Mouse (Mus musculus) forebrain, postnatal 0 days (tissue): ENCODE data around the gene Pde4d. TPM values are rescaled to one million over a fixed set of nuclear protein-coding genes. Genes with fewer than 3 reads are reported as not detected.

Experiments
- ATAC-seq: fragments of 200-750 bp; cut with Nextera tagmentation; 2 replicates; pipeline ENCODE4 v1.8.0; 2017; ENCODE audit warnings: mild to moderate bottlenecking, moderate library complexity
- DNase-seq: peaks from one replicate; pipeline ENCODE4 v3.0.0-alpha.2; 2015
- H3K27ac ChIP-seq: fragments of 300-500 bp; sonication (generic); 2 replicates; pipeline ENCODE4 v1.5.1; 2014; ENCODE audit warnings: low read depth, mild to moderate bottlenecking, antibody characterized with exemption, low read length, moderate library complexity, mixed read lengths
- H3K27me3 ChIP-seq: fragments of 300-500 bp; sonication (generic); 2 replicates; pipeline ENCODE4 v1.6.1; 2014; ENCODE audit warnings: mild to moderate bottlenecking, low read length, mixed read lengths; ENCODE audit not compliant: insufficient read depth
- H3K36me3 ChIP-seq: fragments of 300-500 bp; sonication (generic); 2 replicates; pipeline ENCODE4 v1.6.1; 2014; ENCODE audit warnings: mild to moderate bottlenecking, moderate library complexity; ENCODE audit not compliant: insufficient read depth
- H3K4me1 ChIP-seq: fragments of 300-500 bp; sonication (generic); 2 replicates; pipeline ENCODE4 v1.6.1; 2014; ENCODE audit warnings: antibody characterized with exemption; ENCODE audit not compliant: insufficient read depth
- H3K4me2 ChIP-seq: fragments of 300-500 bp; sonication (generic); 2 replicates; pipeline ENCODE4 v1.6.1; 2014; ENCODE audit warnings: low read depth, mild to moderate bottlenecking, moderate library complexity
- H3K4me3 ChIP-seq: fragments of 300-500 bp; sonication (generic); 2 replicates; pipeline ENCODE4 v1.5.1; 2014; ENCODE audit warnings: low read depth, low read length, mixed read lengths
- H3K9ac ChIP-seq: fragments of 300-500 bp; sonication (generic); 2 replicates; pipeline ENCODE4 v1.6.1; 2014; ENCODE audit warnings: mild to moderate bottlenecking
- H3K9me3 ChIP-seq: fragments of 300-500 bp; sonication (generic); 2 replicates; pipeline ENCODE4 v1.6.1; 2016; ENCODE audit warnings: low read length
- CTCF ChIP-seq: sonication (generic); IDR thresholded peaks from 2 replicates; pipeline ENCODE4 v1.5.1; 2016; ENCODE audit warnings: antibody characterized with exemption, control low read depth, low read depth
- WGBS: fragments of 180-500 bp; shearing (Covaris S2); extraction: QIAGEN DNeasy Blood & Tissue Kit; methylation state at CpG from one replicate; pipeline ENCODE4 v1.1.7; 2014; 5-methylcytosine and 5-hydroxymethylcytosine counted together
- polyA plus RNA-seq: library from polyadenylated mRNA; unstranded; fragments of >200 nt; fragmentation: Nextera tagmentation; extraction: Ambion mirVana; gene quantifications from 2 replicates; pipeline ENCODE4 v1.2.1, GENCODE M21; 2015
- total RNA-seq: library from RNA; depleted of rRNA; stranded (reverse); fragments of >200 nt; gene quantifications from 2 replicates; pipeline ENCODE4 v1.2.3, GENCODE M21; 2014

Pde4d gene
- total and polyA plus RNA-seq, 2 experiments from 2014 or later, result 13.2 to 78.8 TPM

DNA sequence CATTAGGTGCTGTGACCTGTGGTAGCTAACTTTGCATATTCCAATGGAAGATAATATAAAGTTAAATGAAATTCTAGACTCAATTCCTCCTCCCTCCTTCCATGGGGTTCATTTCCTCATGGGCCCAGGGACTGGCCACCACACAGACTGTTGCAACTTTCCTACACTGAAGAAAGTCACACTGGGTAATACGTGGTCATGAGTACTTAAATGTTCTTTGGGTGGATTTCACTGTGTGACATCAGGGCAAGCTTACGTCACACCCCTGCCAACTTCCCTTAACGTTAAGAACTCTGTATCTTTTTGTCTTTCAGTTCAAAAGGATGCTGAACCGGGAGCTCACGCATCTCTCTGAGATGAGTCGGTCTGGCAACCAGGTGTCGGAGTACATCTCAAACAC, 1483.8 kb downstream of the Pde4d start:
- TF ChIP-seq CTCF, result no peak
- ATAC-seq (no peak), DNase-seq (no peak)
- peaks cover 26% of the 10 kb centered on the region for H3K36me3 ChIP-seq
- no peak overlapping the region for H3K4me3 ChIP-seq
- no peak overlapping the region for H3K27ac ChIP-seq
- H3K4me1 ChIP-seq, result peaks cover 9% of the 10 kb centered on the region; the same call in 1 of the 2 replicates
- 90% methylated on average over 7 of the region's 7 CpGs for WGBS
- no peak overlapping the region for H3K4me2 ChIP-seq
- no peaks in the 10 kb centered on the region for H3K27me3 ChIP-seq
- no peak overlapping the region for H3K9ac ChIP-seq
- H3K9me3 ChIP-seq, result no peaks in the 10 kb centered on the region

DNA sequence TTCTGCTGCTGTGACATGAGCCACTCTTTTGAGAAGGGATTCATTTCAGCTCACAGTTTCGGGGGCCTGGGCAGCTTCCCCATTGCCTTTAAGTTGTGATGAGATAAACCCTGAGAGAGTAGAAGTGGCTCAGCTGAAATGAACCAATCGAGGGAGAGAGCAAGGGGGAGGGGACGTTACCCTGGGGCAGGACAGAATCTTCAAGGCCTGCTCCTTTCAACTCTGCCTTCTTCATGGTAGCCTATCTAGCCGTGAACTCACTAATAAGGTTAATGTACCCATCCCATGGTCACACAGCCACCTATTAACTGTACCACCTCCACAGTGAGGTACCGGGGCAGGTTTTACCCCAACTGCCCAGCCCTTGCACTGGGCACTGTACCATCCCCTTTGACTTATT, 1487.1 kb downstream of the Pde4d start:
- 91% methylated on average over 5 of the region's 5 CpGs for WGBS
- H3K27ac ChIP-seq, result no peak overlapping the region
- no peaks in the 10 kb centered on the region for H3K27me3 ChIP-seq
- H3K9ac ChIP-seq, result no peak overlapping the region
- no peak for DNase-seq
- no peak for TF ChIP-seq CTCF
- H3K36me3 ChIP-seq, result peaks cover 57% of the 10 kb centered on the region
- H3K4me2 ChIP-seq, result no peak overlapping the region
- no peak for ATAC-seq
- no peak overlapping the region for H3K4me3 ChIP-seq
- no peaks in the 10 kb centered on the region for H3K9me3 ChIP-seq
- H3K4me1 ChIP-seq, result no peaks in the 10 kb centered on the region

DNA sequence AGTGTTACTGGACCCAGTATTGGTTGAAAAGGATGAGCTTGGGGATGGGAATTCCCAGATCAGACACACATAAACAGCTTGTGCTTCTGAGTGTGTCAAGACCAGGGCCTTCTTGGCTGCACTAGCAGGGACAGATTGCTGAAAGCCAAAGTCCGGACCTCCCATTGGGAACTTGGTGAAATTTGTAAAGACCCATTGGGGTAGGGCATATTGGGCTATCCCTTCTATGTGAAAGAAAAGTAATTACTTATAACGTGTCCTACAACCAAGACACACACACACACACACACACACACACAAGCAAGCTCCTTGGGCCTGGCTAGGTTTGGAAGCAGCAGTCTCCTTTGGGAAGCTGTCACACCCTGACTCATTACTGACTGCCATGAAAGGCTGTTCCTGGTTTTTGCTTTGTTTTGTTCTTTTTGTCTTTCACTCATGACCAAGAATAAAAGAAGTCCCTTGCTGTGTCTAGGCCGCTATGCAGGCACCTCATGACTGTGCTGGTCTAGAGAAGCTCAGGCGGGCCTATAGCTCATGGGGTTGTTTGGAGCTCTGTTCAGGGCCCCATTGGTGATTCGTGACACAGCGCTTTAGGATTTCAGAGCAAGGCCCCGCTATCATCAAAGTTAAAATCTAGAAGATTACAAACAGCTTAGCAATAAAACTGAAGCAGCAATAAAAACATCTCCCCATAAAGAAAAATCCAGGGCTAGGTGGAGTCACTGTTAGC, 1495.2 kb downstream of the Pde4d start:
- TF ChIP-seq CTCF, result no peak
- ATAC-seq (no peak), DNase-seq (no peak)
- WGBS, result 83% methylated on average over 7 of the region's 7 CpGs
- Histone ChIP-seq H3K9ac (no peak overlapping the region), H3K27me3 (no peaks in the 10 kb centered on the region), H3K36me3 (peaks cover 49% of the 10 kb centered on the region), H3K4me3 (no peak overlapping the region), H3K9me3 (no peaks in the 10 kb centered on the region), H3K4me2 (no peak overlapping the region), H3K4me1 (no peaks in the 10 kb centered on the region), H3K27ac (no peak overlapping the region)

DNA sequence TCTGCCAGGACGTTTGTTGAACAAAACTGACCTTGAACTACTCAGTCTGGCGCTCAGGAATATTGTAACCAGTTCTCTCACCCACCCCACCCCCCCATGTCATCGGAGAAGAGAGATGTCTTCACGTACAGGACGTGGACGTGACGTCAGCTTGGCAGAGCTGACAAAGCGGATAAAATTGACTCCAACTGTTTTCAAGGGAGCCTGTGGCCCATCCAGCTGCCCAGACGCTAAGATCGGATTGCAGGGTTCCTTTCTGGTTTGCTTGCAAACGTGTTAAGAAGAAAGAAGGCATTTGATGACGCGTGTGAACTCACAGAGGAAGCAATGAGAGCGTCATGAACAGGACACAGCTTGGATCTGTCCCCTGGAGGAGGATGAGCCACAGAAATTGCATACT, 1501.7 kb downstream of the Pde4d start:
- no peaks in the 10 kb centered on the region for H3K4me1 ChIP-seq
- TF ChIP-seq CTCF, result no peak
- no peak overlapping the region for H3K4me3 ChIP-seq
- H3K4me2 ChIP-seq, result no peak overlapping the region
- DNase-seq (no peak), ATAC-seq (no peak)
- no peak overlapping the region for H3K27ac ChIP-seq
- H3K9ac ChIP-seq, result no peak overlapping the region
- H3K27me3 ChIP-seq, result no peaks in the 10 kb centered on the region
- 81% methylated on average over 14 of the region's 14 CpGs for WGBS
- peaks cover 60% of the 10 kb centered on the region for H3K36me3 ChIP-seq
- H3K9me3 ChIP-seq, result no peaks in the 10 kb centered on the region

DNA sequence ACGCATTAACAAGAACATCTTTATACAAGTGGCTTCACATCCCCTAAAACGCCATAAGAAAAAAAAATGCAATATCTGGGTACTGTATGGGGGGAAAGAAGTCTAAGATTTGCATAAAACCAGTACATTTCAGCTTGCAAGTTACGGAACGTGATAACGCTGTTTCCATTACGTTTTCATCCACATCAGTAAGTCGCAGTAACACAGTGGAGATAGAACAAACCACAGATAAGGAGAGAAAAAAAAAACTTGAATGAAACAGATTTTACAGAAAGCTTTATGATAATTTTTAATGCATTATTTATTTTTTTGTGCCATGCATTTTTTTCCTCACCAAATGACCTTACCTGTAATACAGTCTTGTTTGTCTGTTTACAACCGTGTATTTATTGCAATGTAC, 1504.4 kb downstream of the Pde4d start:
- DNase-seq (no peak), ATAC-seq (no peak)
- no peaks in the 10 kb centered on the region for H3K4me1 ChIP-seq
- H3K9ac ChIP-seq, result no peak overlapping the region
- H3K9me3 ChIP-seq, result no peaks in the 10 kb centered on the region
- no peaks in the 10 kb centered on the region for H3K27me3 ChIP-seq
- TF ChIP-seq CTCF, result no peak
- no peak overlapping the region for H3K4me3 ChIP-seq
- H3K36me3 ChIP-seq, result peaks cover 42% of the 10 kb centered on the region
- H3K4me2 ChIP-seq, result no peak overlapping the region
- H3K27ac ChIP-seq, result no peak overlapping the region
- 91% methylated on average over 8 of the region's 8 CpGs for WGBS

DNA sequence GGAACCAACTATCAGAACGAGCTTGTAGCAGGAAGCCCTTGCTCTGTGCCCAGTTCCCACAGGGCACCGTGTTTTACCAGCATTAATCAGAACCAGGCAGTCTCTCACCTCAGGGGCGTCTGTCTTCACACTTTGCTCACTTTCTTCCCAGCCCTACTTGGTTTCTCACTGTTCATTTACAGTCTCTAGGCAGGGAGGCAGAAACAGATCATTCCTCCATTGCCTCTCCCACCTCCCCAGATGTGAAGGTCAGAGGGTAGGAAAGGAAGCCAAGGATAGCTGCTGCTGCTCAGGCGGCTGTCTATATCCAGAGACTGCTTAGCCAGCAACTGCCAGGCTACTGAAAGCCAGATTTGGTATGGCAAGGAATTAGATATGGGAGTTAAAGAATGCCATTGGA, 1508.2 kb downstream of the Pde4d start:
- H3K27me3 ChIP-seq, result no peaks in the 10 kb centered on the region
- TF ChIP-seq CTCF, result no peak
- no peak for DNase-seq
- no peak overlapping the region for H3K27ac ChIP-seq
- H3K4me2 ChIP-seq, result no peak overlapping the region
- ATAC-seq, result no peak
- H3K4me1 ChIP-seq, result no peaks in the 10 kb centered on the region
- WGBS, result 61% methylated on average over 4 of the region's 4 CpGs
- no peaks in the 10 kb centered on the region for H3K9me3 ChIP-seq
- no peak overlapping the region for H3K9ac ChIP-seq
- peaks cover 8% of the 10 kb centered on the region for H3K36me3 ChIP-seq
- H3K4me3 ChIP-seq, result no peak overlapping the region

DNA sequence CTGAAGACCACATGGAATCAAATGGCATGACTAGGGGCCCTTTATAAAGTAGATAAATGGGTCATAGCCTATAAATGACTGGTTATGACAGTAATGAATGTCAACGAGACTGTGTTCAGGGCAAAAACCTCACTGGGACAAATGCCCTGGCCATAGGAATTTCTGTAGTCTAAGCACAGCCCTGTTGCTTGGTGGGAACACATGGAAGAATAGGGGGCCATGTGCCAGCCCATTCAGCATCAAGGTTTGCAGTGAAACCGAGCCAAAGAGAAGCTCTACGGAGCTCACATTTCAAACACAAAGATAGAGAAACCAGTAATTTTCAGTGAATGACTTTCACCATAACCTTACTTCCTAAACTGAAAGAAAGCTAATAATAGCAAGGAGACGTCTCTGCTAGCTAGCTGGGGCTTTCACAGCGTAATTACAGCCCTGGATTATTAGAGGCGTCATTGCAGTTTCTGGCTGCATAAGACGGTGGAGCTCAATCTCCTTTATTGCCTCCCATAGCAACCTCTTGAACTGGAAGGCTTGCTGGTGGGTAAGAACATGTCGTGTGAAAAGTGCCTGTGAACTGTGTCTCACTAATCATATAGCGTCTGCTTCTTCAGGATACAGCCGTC, 1533.2 kb downstream of the Pde4d start:
- WGBS, result 26% methylated on average over 10 of the region's 10 CpGs
- Histone ChIP-seq H3K27me3 (no peaks in the 10 kb centered on the region), H3K9me3 (no peaks in the 10 kb centered on the region), H3K9ac (no peak overlapping the region), H3K27ac (peak overlapping the region; percentile 24; the same call in 1 of the 2 replicates), H3K36me3 (no peaks in the 10 kb centered on the region), H3K4me3 (no peak overlapping the region), H3K4me2 (no peak overlapping the region; the same call in 1 of the 2 replicates), H3K4me1 (peaks cover 9% of the 10 kb centered on the region; the same call in 1 of the 2 replicates)
- DNase-seq (peak; percentile 63), ATAC-seq (peak; percentile 93)
- TF ChIP-seq CTCF, result no peak
